Mouse (Mus musculus): ENCODE results near the gene Scaper. TPM values are rescaled to one million over a fixed set of nuclear protein-coding genes. Genes with fewer than 3 reads are reported as not detected.

Scaper gene
- polyA plus RNA-seq, 1 experiment from 2014 or later = 7.4 TPM

DNA sequence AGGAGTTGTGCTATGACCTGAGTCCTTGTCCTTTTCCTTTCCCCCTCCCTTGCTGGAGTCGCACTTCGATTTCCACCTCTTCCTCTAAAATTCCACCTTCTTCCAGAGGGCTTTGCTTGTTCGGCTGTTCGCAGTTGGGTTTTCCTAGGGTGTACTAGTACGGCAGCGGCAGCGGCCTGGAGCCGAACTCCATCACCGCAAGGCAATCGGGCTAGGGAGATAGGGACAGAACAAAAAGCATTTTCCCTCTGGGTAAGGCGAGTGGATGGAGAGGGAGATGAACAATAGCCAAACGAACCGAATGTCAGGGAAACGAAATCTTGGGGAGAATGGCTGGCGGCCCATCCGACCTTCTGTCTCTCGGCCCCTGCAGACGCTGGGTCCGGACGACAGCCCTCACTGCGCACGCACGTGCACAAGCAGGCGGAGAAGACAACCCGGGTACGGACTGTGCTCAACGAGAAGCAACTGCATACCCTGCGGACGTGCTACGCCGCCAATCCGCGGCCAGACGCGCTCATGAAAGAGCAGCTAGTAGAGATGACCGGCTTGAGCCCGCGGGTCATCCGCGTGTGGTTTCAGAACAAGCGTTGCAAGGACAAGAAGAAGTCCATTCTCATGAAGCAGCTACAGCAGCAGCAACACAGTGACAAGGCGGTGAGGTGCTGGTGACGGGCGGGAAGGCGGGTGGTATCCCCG, 394.1 kb downstream of the Scaper start:
- H3K9me3 ChIP-seq = no peaks in the 10 kb centered on the region
- WGBS = under 1% methylated on average over 46 of the region's 46 CpGs
- H3K36me3 ChIP-seq (replicated peaks) = no peaks in the 10 kb centered on the region
- H3K4me3 ChIP-seq = peak overlapping the region; percentile 57
- H3K27ac ChIP-seq (replicated peaks) = peak overlapping the region; percentile 75
- DNase-seq (ENCODE audit: low spot score) = peak; percentile 81
- peaks cover 100% of the 10 kb centered on the region for H3K27me3 ChIP-seq (replicated peaks; ENCODE audit: low read depth, poor library complexity, severe bottlenecking)
- H3K4me1 ChIP-seq = peaks cover 76% of the 10 kb centered on the region

DNA sequence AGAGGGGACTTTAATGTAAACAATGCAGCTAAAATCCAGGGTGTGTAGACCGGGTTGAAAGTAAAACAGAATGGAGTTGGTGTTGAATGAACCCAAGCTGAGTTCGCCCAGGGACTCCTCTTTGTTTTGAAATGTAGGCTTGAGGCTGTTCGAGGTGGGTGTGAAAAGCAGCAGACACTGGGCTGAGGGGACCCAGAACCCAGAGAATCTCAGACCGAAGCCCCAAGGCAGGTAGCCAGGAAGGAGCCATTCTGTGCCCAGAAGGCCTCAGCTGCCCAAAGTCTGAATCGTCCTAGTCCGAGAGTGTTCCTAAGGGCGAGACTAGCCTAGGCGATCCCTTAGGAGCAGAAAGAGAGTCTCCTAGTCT, 394.6 kb downstream of the Scaper start:
- H3K4me3 ChIP-seq = peak overlapping the region; percentile 57
- peak overlapping the region; percentile 75; the same call in 1 of the 2 replicates for H3K27ac ChIP-seq (replicated peaks)
- H3K36me3 ChIP-seq (replicated peaks) = no peaks in the 10 kb centered on the region
- DNase-seq (ENCODE audit: low spot score) = no peak
- peaks cover 75% of the 10 kb centered on the region for H3K4me1 ChIP-seq
- peaks cover 100% of the 10 kb centered on the region for H3K27me3 ChIP-seq (replicated peaks; ENCODE audit: low read depth, poor library complexity, severe bottlenecking)
- H3K9me3 ChIP-seq = no peaks in the 10 kb centered on the region
- whole genome bisulfite sequencing = 2% methylated on average over 8 of the region's 8 CpGs

DNA sequence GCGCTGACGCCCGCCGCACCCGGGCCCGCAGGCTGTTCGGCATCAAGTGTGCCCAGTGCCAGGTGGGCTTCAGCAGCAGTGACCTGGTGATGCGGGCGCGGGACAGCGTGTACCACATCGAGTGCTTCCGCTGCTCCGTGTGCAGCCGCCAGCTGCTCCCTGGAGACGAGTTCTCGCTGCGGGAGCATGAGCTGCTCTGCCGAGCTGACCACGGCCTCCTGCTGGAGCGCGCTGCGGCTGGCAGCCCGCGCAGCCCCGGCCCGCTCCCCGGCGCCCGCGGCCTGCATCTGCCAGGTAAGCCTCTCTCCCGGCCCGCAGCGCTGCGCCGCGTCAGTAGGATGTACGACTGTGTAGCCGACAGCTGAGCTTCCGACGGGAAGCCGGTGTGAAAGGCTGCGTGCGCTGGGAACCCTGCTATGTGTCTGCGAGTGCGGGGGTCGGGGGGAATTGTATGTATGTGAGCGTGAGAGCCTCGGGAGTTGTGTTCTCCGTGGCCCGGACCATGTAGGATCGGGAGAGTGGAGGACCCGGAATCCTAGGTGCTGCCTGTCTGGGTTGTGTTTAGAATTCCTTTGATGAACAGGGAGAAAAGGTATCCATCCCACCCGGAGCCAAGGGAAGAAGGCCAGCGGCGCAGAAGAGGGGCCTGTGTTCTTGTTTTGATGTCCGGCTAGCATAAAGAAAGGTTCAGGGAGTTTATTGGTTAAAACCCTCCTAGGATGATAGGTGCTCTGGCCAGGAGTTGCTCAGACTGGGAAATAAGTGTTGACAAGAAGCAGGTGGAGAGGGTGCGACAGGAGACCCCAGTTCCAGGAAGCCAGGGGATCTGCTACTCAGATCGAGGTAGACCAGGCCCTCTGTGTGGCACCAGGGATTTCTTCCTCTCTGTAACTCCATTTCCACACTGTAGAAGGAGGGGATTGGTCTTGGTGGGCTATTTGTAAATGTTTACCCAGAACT, 395.3 kb downstream of the Scaper start:
- H3K9me3 ChIP-seq = no peaks in the 10 kb centered on the region
- peak; percentile 51 for DNase-seq (ENCODE audit: low spot score)
- peak overlapping the region; percentile 75 for H3K27ac ChIP-seq (replicated peaks)
- H3K27me3 ChIP-seq (replicated peaks; ENCODE audit: low read depth, poor library complexity, severe bottlenecking) = peaks cover 100% of the 10 kb centered on the region
- H3K4me3 ChIP-seq = peak overlapping the region; percentile 57
- 1% methylated on average over 59 of the region's 59 CpGs for WGBS
- H3K4me1 ChIP-seq = peaks cover 74% of the 10 kb centered on the region
- no peaks in the 10 kb centered on the region for H3K36me3 ChIP-seq (replicated peaks)

DNA sequence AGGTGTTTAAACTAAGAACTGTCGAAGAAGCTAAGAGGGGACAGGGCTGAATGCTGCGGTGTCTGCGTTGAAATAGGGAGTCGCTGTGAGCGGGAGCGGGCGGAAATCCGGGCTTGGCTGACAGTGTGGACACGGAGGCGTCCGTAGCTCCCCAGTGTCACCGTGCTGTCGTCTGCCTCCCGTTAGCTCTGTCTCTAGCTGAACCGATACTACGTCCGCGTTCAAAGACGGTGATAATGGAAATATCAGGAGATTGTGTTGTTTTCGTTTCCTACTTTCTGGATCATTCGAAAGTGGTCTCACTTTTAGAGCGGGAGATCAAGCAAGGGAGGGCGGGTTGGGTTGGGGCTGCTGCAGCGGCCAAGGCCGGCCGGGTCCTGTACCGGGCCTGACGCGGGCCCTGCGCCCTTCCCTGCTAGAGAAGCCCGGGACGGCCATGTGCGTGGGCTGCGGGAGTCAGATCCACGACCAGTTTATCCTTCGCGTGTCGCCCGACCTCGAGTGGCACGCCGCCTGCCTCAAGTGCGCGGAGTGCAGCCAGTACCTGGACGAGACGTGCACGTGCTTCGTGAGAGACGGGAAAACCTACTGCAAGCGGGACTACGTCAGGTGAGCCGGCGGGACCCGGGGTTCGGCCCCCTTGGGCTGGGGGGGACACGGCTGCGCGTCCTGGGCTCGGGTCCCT, 396.1 kb downstream of the Scaper start:
- peaks cover 71% of the 10 kb centered on the region for H3K4me1 ChIP-seq
- WGBS = 1% methylated on average over 59 of the region's 59 CpGs

DNA sequence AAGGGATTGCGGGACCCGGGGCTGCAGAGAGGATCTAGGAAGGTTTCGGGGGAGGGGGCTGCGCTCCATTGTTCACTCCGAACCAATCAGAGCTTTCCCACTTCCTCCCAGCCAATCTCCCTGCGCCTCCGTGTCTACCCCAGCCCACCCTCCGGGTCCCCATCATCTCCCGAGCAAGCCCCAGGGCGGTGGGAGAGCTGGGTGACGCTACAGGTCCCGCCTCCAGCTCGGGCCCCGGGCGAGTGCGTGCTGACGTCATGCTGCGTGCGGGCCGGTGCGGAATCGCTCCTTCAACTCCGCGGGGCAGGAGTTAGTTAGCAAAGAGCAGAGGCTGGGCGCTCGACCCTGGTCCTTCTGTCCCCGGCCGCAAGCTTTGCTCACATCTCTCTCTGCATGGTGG, 397.0 kb downstream of the Scaper start:
- peaks cover 63% of the 10 kb centered on the region for H3K4me1 ChIP-seq
- H3K4me3 ChIP-seq = peak overlapping the region; percentile 57
- H3K36me3 ChIP-seq (replicated peaks) = no peaks in the 10 kb centered on the region
- no peaks in the 10 kb centered on the region for H3K9me3 ChIP-seq
- DNase-seq (ENCODE audit: low spot score) = peak; percentile 96
- peak overlapping the region; percentile 76 for H3K27ac ChIP-seq (replicated peaks)
- peaks cover 98% of the 10 kb centered on the region for H3K27me3 ChIP-seq (replicated peaks; ENCODE audit: low read depth, poor library complexity, severe bottlenecking)
- WGBS = under 1% methylated on average over 28 of the region's 28 CpGs

More for the DNA sequence above, 396.1 kb downstream of the Scaper start:
- peaks cover 100% of the 10 kb centered on the region for H3K27me3 ChIP-seq (replicated peaks; ENCODE audit: low read depth, poor library complexity, severe bottlenecking)
- H3K36me3 ChIP-seq (replicated peaks) = no peaks in the 10 kb centered on the region
- H3K4me3 ChIP-seq = peak overlapping the region; percentile 57
- peak overlapping the region; percentile 75 for H3K27ac ChIP-seq (replicated peaks)
- peak; percentile 67 for DNase-seq (ENCODE audit: low spot score)
- no peaks in the 10 kb centered on the region for H3K9me3 ChIP-seq

DNA sequence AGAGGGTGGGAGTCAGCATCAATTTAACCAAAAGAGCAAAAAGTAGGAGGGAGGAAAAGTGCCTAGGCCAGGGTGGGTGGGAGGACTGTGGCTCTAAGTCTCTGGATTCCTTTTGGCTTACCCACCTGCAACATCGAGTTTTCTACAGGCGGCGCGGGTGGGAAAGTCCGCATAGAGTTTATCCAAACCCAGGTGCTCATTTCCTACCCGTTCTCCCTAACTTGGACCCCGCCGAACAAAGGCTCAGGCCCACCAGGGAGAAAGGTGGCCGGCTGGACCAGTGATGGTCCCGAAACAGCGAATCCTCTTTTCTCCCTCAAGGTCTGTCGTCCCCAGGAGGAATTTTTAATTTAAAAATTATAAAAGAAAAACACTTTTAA, 397.5 kb downstream of the Scaper start:
- H3K27ac ChIP-seq (replicated peaks) = peak overlapping the region; percentile 76
- peaks cover 93% of the 10 kb centered on the region for H3K27me3 ChIP-seq (replicated peaks; ENCODE audit: low read depth, poor library complexity, severe bottlenecking)
- H3K9me3 ChIP-seq = no peaks in the 10 kb centered on the region
- peaks cover 58% of the 10 kb centered on the region for H3K4me1 ChIP-seq
- H3K4me3 ChIP-seq = peak overlapping the region; percentile 57
- 1% methylated on average over 12 of the region's 12 CpGs for WGBS
- no peaks in the 10 kb centered on the region for H3K36me3 ChIP-seq (replicated peaks)
- peak; percentile 54 for DNase-seq (ENCODE audit: low spot score)

DNA sequence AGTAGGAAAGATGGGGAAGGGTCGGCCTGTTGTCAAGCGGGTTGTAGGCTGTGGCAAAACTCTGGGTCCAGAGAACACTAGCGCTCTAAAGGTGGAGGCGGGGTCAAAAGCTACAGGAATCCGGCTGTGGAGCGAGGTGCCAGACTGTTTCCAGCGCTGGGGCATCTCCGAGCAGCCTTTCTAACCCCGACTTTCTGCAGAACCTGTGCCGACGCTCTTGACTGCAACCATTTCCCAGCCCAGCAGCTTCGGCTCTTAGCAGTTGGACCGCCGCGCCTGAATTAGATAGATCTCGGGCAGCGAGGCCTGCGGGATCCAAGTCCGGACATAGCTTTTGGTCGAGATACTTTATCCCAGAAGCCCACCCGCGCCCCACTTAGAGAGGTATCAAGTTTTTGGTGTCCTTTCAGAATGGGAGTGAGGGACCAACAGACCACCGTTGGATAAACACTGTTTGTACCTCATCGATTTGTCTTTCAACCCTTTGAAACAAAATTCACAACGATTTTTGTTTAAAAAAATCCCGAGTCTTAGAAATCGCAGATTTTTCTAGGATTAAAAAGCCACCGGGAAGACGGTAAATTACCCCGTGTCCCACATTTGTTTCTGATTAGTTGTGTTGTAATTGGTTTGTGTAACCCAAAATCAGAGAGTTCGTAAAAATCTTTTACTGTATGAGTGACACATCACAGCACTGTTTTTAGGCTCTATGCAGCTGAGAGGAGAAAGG, 398.1 kb downstream of the Scaper start:
- WGBS = under 1% methylated on average over 31 of the region's 31 CpGs
- peak; percentile 64 for DNase-seq (ENCODE audit: low spot score)

DNA sequence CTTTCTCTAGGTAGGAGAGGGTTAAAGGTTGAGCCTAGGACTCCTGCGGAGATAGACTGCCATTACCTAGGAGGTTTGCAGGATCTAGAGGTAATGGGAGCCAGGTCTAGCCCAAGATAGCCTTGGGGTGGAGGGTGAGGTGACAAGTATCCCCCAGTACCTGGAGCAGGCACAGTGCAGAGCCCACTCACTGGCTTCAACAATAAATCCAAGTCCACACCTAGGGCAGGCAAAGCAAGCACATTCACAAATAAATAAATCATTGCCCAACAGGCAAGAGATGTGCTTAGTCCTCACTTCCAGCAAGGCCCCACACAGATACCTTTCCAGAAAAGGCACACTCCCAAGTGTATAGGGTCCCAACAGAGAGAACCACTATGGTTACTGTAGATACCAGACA, 398.9 kb downstream of the Scaper start:
- H3K27me3 ChIP-seq (replicated peaks; ENCODE audit: low read depth, poor library complexity, severe bottlenecking) = peaks cover 89% of the 10 kb centered on the region
- 6% methylated on average over 1 of the region's 1 CpGs for WGBS
- H3K36me3 ChIP-seq (replicated peaks) = no peaks in the 10 kb centered on the region
- peak overlapping the region; percentile 57; the same call in 1 of the 2 replicates for H3K4me3 ChIP-seq
- peaks cover 45% of the 10 kb centered on the region for H3K4me1 ChIP-seq
- no peak for DNase-seq (ENCODE audit: low spot score)
- H3K27ac ChIP-seq (replicated peaks) = no peak overlapping the region
- no peaks in the 10 kb centered on the region for H3K9me3 ChIP-seq

More for the DNA sequence above, 398.1 kb downstream of the Scaper start:
- no peaks in the 10 kb centered on the region for H3K36me3 ChIP-seq (replicated peaks)
- H3K9me3 ChIP-seq = no peaks in the 10 kb centered on the region
- peaks cover 53% of the 10 kb centered on the region for H3K4me1 ChIP-seq
- peaks cover 91% of the 10 kb centered on the region for H3K27me3 ChIP-seq (replicated peaks; ENCODE audit: low read depth, poor library complexity, severe bottlenecking)
- peak overlapping the region; percentile 76; the same call in 1 of the 2 replicates for H3K27ac ChIP-seq (replicated peaks)
- H3K4me3 ChIP-seq = peak overlapping the region; percentile 57

DNA sequence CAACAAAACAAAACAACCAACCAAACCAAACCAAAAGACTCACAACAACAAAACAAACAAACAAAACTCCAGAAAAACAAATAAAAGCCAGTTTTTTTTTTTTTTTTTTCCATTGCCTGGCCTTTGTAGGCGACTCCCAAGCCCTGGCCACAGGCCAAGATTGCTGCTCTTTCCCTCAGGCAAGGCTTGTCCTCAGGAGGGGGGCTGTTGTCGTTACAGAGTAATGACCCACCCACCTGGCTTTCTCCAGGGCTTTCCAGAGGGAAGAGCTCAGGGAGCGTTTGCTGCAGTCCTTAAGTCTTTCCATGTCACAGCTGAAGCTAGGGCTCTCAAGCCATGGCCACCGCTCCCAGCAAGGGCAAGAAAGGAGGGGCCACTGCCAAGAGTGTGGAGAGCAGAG, 399.5 kb downstream of the Scaper start, which contains the start of gene Isl2:
Gene Isl2, plus strand, starts transcription at position 296 of the 400 bp plus-strand sequence.
- H3K36me3 ChIP-seq (replicated peaks) = no peaks in the 10 kb centered on the region
- H3K27me3 ChIP-seq (replicated peaks; ENCODE audit: low read depth, poor library complexity, severe bottlenecking) = peaks cover 83% of the 10 kb centered on the region
- peak; percentile 26 for DNase-seq (ENCODE audit: low spot score)
- WGBS = 8% methylated on average over 4 of the region's 4 CpGs
- no peaks in the 10 kb centered on the region for H3K9me3 ChIP-seq
- no peak within 1 kb of the TSS for H3K27ac ChIP-seq (replicated peaks)
- peak within 1 kb of the TSS; percentile 57 for H3K4me3 ChIP-seq
- H3K4me1 ChIP-seq = peaks cover 38% of the 10 kb centered on the region

DNA sequence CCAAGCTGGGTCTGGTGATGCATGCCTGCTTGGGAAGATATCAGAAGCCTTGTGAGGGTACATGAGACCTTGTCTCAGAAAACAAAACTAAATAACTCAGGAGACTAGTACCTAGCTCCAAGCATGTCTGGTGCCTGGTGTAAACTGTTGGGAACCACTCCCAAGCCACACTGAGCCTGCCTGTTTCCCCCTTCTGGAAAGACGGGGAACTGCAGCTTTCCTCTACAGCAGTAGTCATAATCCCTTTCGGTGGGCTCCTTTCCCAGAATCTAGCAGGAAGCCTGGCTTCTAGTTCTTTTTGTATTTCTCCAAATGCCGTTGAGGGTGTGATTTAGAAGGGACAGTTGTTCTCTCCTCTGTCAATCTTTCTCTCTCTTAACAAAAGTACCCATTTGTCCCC, 402.0 kb downstream of the Scaper start:
- peaks cover 58% of the 10 kb centered on the region for H3K27me3 ChIP-seq (replicated peaks; ENCODE audit: low read depth, poor library complexity, severe bottlenecking)
- DNase-seq (ENCODE audit: low spot score) = peak; percentile 71
- no peak overlapping the region for H3K4me3 ChIP-seq
- peaks cover 23% of the 10 kb centered on the region for H3K4me1 ChIP-seq
- no peak overlapping the region for H3K27ac ChIP-seq (replicated peaks)
- 27% methylated on average over 3 of the region's 3 CpGs for WGBS
- no peaks in the 10 kb centered on the region for H3K9me3 ChIP-seq
- no peaks in the 10 kb centered on the region for H3K36me3 ChIP-seq (replicated peaks)

DNA sequence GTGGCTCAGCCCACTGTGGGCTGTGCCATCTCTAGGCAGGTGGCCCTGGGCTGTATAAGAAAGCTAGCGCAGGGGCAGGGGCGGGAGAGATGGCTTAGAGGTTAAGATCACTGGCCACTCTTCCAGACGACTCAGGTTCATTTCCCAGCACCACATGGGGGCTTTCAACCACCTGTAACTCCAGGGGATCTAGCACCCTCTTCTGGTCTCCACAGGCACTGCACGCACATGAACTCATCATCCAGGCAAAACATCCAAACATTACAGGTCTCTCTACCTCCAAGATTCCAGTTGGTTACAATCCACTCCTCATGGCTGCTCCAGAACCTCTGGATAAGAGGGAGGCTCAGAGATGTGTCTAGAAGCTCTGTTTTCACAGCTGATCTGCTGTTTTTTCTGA, 412.2 kb downstream of the Scaper start:
- WGBS = 31% methylated on average over 4 of the region's 4 CpGs
- no peak for DNase-seq (ENCODE audit: low spot score)
- no peak overlapping the region for H3K4me3 ChIP-seq

More for the DNA sequence above, 412.2 kb downstream of the Scaper start:
- Histone ChIP-seq H3K9me3 (no peaks in the 10 kb centered on the region), H3K27ac (replicated peaks) (no peak overlapping the region), H3K36me3 (replicated peaks) (no peaks in the 10 kb centered on the region), H3K4me1 (no peaks in the 10 kb centered on the region), H3K27me3 (replicated peaks; ENCODE audit: low read depth, poor library complexity, severe bottlenecking) (peaks cover 8% of the 10 kb centered on the region; the same call in 1 of the 2 replicates)
